Mouse (Mus musculus): ENCODE measurements around the gene Sorl1. TPM values are rescaled to one million over a fixed set of nuclear protein-coding genes. Genes with fewer than 3 reads are reported as not detected.
A peak's percentile ranks its signal among the peaks of the same experiment; 100 is the strongest.

Gene Sorl1
- polyA plus RNA-seq, 1 experiment from 2014 or later = 5.8 TPM

- peaks cover 9% of the 10 kb centered on the region for H3K4me1 ChIP-seq
- no peaks in the 10 kb centered on the region for H3K36me3 ChIP-seq
- no peaks in the 10 kb centered on the region for H3K27me3 ChIP-seq
- no peak for ATAC-seq (ENCODE audit: low FRiP score, low read depth)
- H3K4me3 ChIP-seq = no peak overlapping the region
- no peak overlapping the region for H3K4me2 ChIP-seq (replicated peaks)
- WGBS = 94% methylated on average over 9 of the region's 9 CpGs
- H3K9ac ChIP-seq (replicated peaks) = no peak overlapping the region
- H3K9me3 ChIP-seq = no peaks in the 10 kb centered on the region
- H3K27ac ChIP-seq (replicated peaks) = no peak overlapping the region
Measured at GRCm38 (mm10) chr9:41958282-41958681, 165.8 kb downstream of the Sorl1 start.

- Histone ChIP-seq H3K4me2 (replicated peaks) (peak overlapping the region; percentile 33), H3K4me1 (peaks cover 50% of the 10 kb centered on the region), H3K9ac (replicated peaks) (0 out of 2 replicates have a peak overlapping the region, but pooled peaks have one; percentile 39), H3K4me3 (no peak overlapping the region), H3K27me3 (no peaks in the 10 kb centered on the region), H3K36me3 (no peaks in the 10 kb centered on the region), H3K27ac (replicated peaks) (peak overlapping the region; percentile 85), H3K9me3 (no peaks in the 10 kb centered on the region)
- ATAC-seq (ENCODE audit: low FRiP score, low read depth) = peak; percentile 47; the same call in 1 of the 2 replicates
- 4% methylated on average over 8 of the region's 8 CpGs for WGBS
Measured at GRCm38 (mm10) chr9:41953486-41953885, 170.6 kb downstream of the Sorl1 start.

GRCm38 (mm10) chr9:41952650-41953204, 171.4 kb downstream of the Sorl1 start:
- 66% methylated on average over 7 of the region's 7 CpGs for WGBS
- H3K36me3 ChIP-seq = no peaks in the 10 kb centered on the region
- ATAC-seq (ENCODE audit: low FRiP score, low read depth) = no peak
- peak overlapping the region; percentile 93 for H3K27ac ChIP-seq (replicated peaks)
- no peaks in the 10 kb centered on the region for H3K9me3 ChIP-seq
- H3K4me2 ChIP-seq (replicated peaks) = 0 out of 2 replicates have a peak overlapping the region, but pooled peaks have one; percentile 56
- peaks cover 50% of the 10 kb centered on the region for H3K4me1 ChIP-seq
- no peak overlapping the region for H3K4me3 ChIP-seq
- no peaks in the 10 kb centered on the region for H3K27me3 ChIP-seq
- peak overlapping the region; percentile 57; the same call in 1 of the 2 replicates for H3K9ac ChIP-seq (replicated peaks)

GRCm38 (mm10) chr9:41951472-41952129, 172.5 kb downstream of the Sorl1 start:
- Histone ChIP-seq H3K4me2 (replicated peaks) (peak overlapping the region; percentile 56), H3K4me1 (peaks cover 50% of the 10 kb centered on the region), H3K9ac (replicated peaks) (peak overlapping the region; percentile 57), H3K9me3 (no peaks in the 10 kb centered on the region), H3K27me3 (no peaks in the 10 kb centered on the region), H3K27ac (replicated peaks) (peak overlapping the region; percentile 93), H3K4me3 (peak overlapping the region; percentile 38), H3K36me3 (no peaks in the 10 kb centered on the region)
- peak; percentile 36 for ATAC-seq (ENCODE audit: low FRiP score, low read depth)
- WGBS = 18% methylated on average over 16 of the region's 16 CpGs

- Histone ChIP-seq H3K9ac (replicated peaks) (peak overlapping the region; percentile 57), H3K4me1 (peaks cover 50% of the 10 kb centered on the region), H3K9me3 (no peaks in the 10 kb centered on the region), H3K36me3 (no peaks in the 10 kb centered on the region), H3K27ac (replicated peaks) (peak overlapping the region; percentile 93), H3K27me3 (no peaks in the 10 kb centered on the region), H3K4me2 (replicated peaks) (peak overlapping the region; percentile 56), H3K4me3 (peak overlapping the region; percentile 38)
- WGBS = 0% methylated on average over 21 of the region's 21 CpGs
- peak; percentile 67 for ATAC-seq (ENCODE audit: low FRiP score, low read depth)
Measured at GRCm38 (mm10) chr9:41950991-41951451, 173.1 kb downstream of the Sorl1 start.

- no peaks in the 10 kb centered on the region for H3K9me3 ChIP-seq
- H3K9ac ChIP-seq (replicated peaks) = peak overlapping the region; percentile 57
- no peaks in the 10 kb centered on the region for H3K27me3 ChIP-seq
- no peaks in the 10 kb centered on the region for H3K36me3 ChIP-seq
- H3K4me2 ChIP-seq (replicated peaks) = peak overlapping the region; percentile 56
- H3K4me3 ChIP-seq = peak overlapping the region; percentile 38
- H3K4me1 ChIP-seq = peaks cover 50% of the 10 kb centered on the region
- H3K27ac ChIP-seq (replicated peaks) = peak overlapping the region; percentile 93
- peak; percentile 84 for ATAC-seq (ENCODE audit: low FRiP score, low read depth)
- WGBS = 3% methylated on average over 34 of the region's 34 CpGs
Measured at GRCm38 (mm10) chr9:41950109-41950990, 173.7 kb downstream of the Sorl1 start.

GRCm38 (mm10) chr9:41949476-41949875, 174.6 kb downstream of the Sorl1 start:
- peaks cover 48% of the 10 kb centered on the region for H3K4me1 ChIP-seq
- H3K9me3 ChIP-seq = no peaks in the 10 kb centered on the region
- no peaks in the 10 kb centered on the region for H3K36me3 ChIP-seq
- H3K27ac ChIP-seq (replicated peaks) = peak overlapping the region; percentile 93
- H3K4me3 ChIP-seq = no peak overlapping the region
- H3K27me3 ChIP-seq = no peaks in the 10 kb centered on the region
- H3K4me2 ChIP-seq (replicated peaks) = no peak overlapping the region
- H3K9ac ChIP-seq (replicated peaks) = no peak overlapping the region
- no peak for ATAC-seq (ENCODE audit: low FRiP score, low read depth)
- WGBS = 71% methylated on average over 5 of the region's 5 CpGs

- Histone ChIP-seq H3K4me3 (no peak overlapping the region), H3K9me3 (no peaks in the 10 kb centered on the region), H3K27me3 (no peaks in the 10 kb centered on the region), H3K4me2 (replicated peaks) (no peak overlapping the region), H3K36me3 (no peaks in the 10 kb centered on the region), H3K9ac (replicated peaks) (no peak overlapping the region), H3K27ac (replicated peaks) (no peak overlapping the region), H3K4me1 (peaks cover 12% of the 10 kb centered on the region)
- 95% methylated on average over 7 of the region's 7 CpGs for WGBS
- ATAC-seq (ENCODE audit: low FRiP score, low read depth) = no peak
Measured at GRCm38 (mm10) chr9:41944964-41945363, 179.1 kb downstream of the Sorl1 start.

- H3K4me3 ChIP-seq = no peak overlapping the region
- 68% methylated on average over 4 of the region's 4 CpGs for WGBS
- H3K36me3 ChIP-seq = no peaks in the 10 kb centered on the region
- no peak overlapping the region for H3K27ac ChIP-seq (replicated peaks)
- no peaks in the 10 kb centered on the region for H3K9me3 ChIP-seq
- no peak overlapping the region for H3K9ac ChIP-seq (replicated peaks)
- H3K4me1 ChIP-seq = peaks cover 17% of the 10 kb centered on the region
- no peak overlapping the region for H3K4me2 ChIP-seq (replicated peaks)
- ATAC-seq (ENCODE audit: low FRiP score, low read depth) = no peak
- no peaks in the 10 kb centered on the region for H3K27me3 ChIP-seq
Measured at GRCm38 (mm10) chr9:41942970-41943635, 181.0 kb downstream of the Sorl1 start.

- Histone ChIP-seq H3K9ac (replicated peaks) (no peak overlapping the region), H3K4me3 (no peak overlapping the region), H3K4me1 (peaks cover 37% of the 10 kb centered on the region), H3K27ac (replicated peaks) (no peak overlapping the region), H3K9me3 (no peaks in the 10 kb centered on the region), H3K4me2 (replicated peaks) (no peak overlapping the region), H3K27me3 (no peaks in the 10 kb centered on the region), H3K36me3 (no peaks in the 10 kb centered on the region)
- no peak for ATAC-seq (ENCODE audit: low FRiP score, low read depth)
- WGBS = 86% methylated on average over 10 of the region's 10 CpGs
Measured at GRCm38 (mm10) chr9:41940311-41940853, 183.7 kb downstream of the Sorl1 start.

- Histone ChIP-seq H3K36me3 (no peaks in the 10 kb centered on the region), H3K4me1 (peaks cover 55% of the 10 kb centered on the region), H3K27me3 (0 out of 2 replicates have a peak, but pooled peaks cover 3% of the 10 kb centered on the region), H3K4me2 (replicated peaks) (no peak overlapping the region), H3K9ac (replicated peaks) (peak overlapping the region; percentile 28; the same call in 1 of the 2 replicates), H3K9me3 (no peaks in the 10 kb centered on the region), H3K27ac (replicated peaks) (peak overlapping the region; percentile 82), H3K4me3 (no peak overlapping the region)
- ATAC-seq (ENCODE audit: low FRiP score, low read depth) = no peak
- 49% methylated on average over 8 of the region's 8 CpGs for WGBS
Measured at GRCm38 (mm10) chr9:41938449-41938848, 185.6 kb downstream of the Sorl1 start.
